Mouse (Mus musculus): ENCODE data around the gene Lin28a.

Gene Lin28a

GRCm38 (mm10) chr4:133978021-133978711 lies 40.5 kb downstream of the Lin28a start:
- DNase-seq: no peak

GRCm38 (mm10) chr4:133971741-133972140 lies 46.9 kb downstream of the Lin28a start:
- no peak for DNase-seq

GRCm38 (mm10) chr4:133970876-133971275 lies 47.8 kb downstream of the Lin28a start:
- no peak for DNase-seq

GRCm38 (mm10) chr4:133970196-133970595 lies 48.4 kb downstream of the Lin28a start:
- DNase-seq: no peak

GRCm38 (mm10) chr4:133969114-133969770 lies 49.4 kb downstream of the Lin28a start:
- DNase-seq: no peak

- peak; percentile 56 to 63 for DNase-seq
Measured at GRCm38 (mm10) chr4:133968150-133968921, 50.3 kb downstream of the Lin28a start, which contains the start of gene Hmgn2. Gene Hmgn2 (minus strand): TSS chr4:133968650.

- peak; percentile 88 to 90 for DNase-seq
Measured at GRCm38 (mm10) chr4:133967866-133968149, 50.8 kb downstream of the Lin28a start.

GRCm38 (mm10) chr4:133967138-133967865 lies 51.3 kb downstream of the Lin28a start:
- DNase-seq: peak; percentile 99

GRCm38 (mm10) chr4:133966271-133966940 lies 52.2 kb downstream of the Lin28a start:
- DNase-seq: no peak

- no peak for DNase-seq
Measured at GRCm38 (mm10) chr4:133962566-133962965, 56.1 kb downstream of the Lin28a start.

- no peak for DNase-seq
Measured at GRCm38 (mm10) chr4:133958884-133959283, 59.8 kb downstream of the Lin28a start.

- no peak for DNase-seq
Measured at GRCm38 (mm10) chr4:133956358-133956757, 62.3 kb downstream of the Lin28a start.
